Mouse (Mus musculus) B cell, adult (primary cell): ENCODE measurements around the gene Fbxo11. TPM values are rescaled to one million over a fixed set of nuclear protein-coding genes. Genes with fewer than 3 reads are reported as not detected.

Source experiments
- total RNA-seq: library from RNA; stranded (reverse); gene quantifications from 4 replicates; pipeline ENCODE4 v1.2.4, GENCODE M21; 2023; ENCODE audit not compliant: inconsistent age

Gene Fbxo11
- 148 to 167 TPM (median 160 TPM) in 4 replicates for total RNA-seq

GRCm38 (mm10) chr17:88065031-88065800 lies at the start of gene Fbxo11:
TSS of gene Fbxo11 (minus strand) at chr17:88065291.

DNA sequence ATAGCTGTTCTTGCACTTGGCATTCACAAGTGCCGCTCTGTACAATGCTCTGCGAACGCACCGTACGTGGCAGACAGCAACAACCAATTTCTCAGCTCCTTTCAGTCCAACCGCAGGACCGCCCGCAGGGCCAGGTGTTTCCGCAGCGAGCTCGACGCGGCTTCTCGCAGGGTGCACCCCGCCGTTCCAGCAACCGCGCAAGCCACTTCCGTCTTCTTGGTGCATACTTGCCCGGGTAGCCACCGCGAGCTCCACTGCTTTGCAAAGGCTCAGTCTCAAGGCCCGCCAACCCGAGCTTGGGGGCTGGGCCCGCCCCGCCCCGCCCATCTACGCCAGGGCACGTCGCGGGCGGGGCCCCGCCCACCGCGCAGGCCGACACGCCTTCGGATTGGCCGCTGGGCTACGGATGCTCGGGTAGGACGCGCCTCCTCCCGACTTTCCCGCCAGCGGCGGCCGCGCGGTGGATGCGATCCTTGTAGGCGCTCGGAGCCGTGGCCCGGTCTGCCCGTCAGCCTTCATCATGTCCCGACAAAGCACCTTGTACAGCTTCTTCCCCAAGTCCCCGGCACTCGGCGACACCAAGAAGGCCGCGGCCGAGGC lies 90.4 kb downstream of the Fbxo11 start, which contains the start of gene Msh6:
Msh6 (plus strand) TSS at position 434 of the 600 bp plus-strand sequence.

Other genes starting within 250 kb of the Fbxo11 start
- gene Rpl36-ps4, start 144.3 kb downstream of the Fbxo11 start, total RNA-seq, result not detected in 4 replicates
- gene Msh6, start 90.2 kb downstream of the Fbxo11 start, total RNA-seq, result 31.1 to 32.3 TPM (median 31.2 TPM) in 4 replicates